Mouse (Mus musculus): ENCODE results near the gene Maml1. TPM values are rescaled to one million over a fixed set of nuclear protein-coding genes. Genes with fewer than 3 reads are reported as not detected.

Gene Maml1
- 4.1 and 4.7 TPM in 2 replicates for polyA plus RNA-seq (2015; fragmentation: Nextera tagmentation; extraction: Ambion mirVana)

DNA sequence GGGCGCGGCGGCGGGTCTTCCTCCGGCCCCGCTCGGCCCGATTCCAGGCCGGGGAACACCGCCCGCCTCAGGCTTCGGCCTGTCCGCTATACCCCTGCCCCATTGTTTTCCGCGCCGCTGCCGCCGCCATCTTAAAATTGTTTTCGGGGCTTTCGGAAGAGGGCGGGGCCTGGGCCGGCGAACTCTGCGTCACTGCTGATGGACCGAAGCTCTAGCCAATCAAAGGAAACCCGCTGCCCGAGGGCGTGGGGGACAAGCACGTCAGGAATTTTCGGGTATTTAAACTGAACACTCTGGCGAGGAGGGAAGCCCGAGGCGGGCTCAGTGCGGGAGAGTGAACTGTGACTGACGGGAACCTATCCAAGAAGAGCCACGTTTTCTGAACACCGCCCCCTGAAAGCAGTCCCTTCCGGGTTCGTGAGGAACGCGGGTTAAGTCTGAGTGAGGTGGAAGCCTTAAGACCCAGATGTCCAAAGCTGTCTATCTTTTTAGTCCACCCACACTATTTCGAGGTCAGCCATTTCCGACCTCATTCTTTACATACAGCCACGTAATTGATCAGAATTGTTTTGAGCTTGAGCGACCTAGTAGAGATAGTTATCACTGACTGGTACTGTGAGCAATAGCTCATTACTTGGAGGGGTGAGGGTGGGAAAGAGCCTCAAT is at the start of gene Maml1:
Gene Maml1 (minus strand): TSS at position 122 of the 666 bp plus-strand sequence.
- Histone ChIP-seq H3K36me3 (ENCODE audit: control insufficient read depth, insufficient read depth, low read length) (peaks cover 11% of the 10 kb centered on the region; the same call in 1 of the 2 replicates), H3K4me2 (ENCODE audit: low read depth, low read length) (peak within 1 kb of the TSS; percentile 73), H3K4me1 (ENCODE audit: control insufficient read depth, insufficient read depth, low read length) (peaks cover 11% of the 10 kb centered on the region), H3K9me3 (replicated peaks; ENCODE audit: control insufficient read depth, low read length) (no peaks in the 10 kb centered on the region), H3K4me3 (replicated peaks; ENCODE audit: low read length) (peak within 1 kb of the TSS; percentile 97), H3K27me3 (ENCODE audit: control insufficient read depth, insufficient read depth, low read length) (no peaks in the 10 kb centered on the region), H3K27ac (ENCODE audit: low read length) (peak within 1 kb of the TSS; percentile 97), H3K9ac (ENCODE audit: low read length) (peak within 1 kb of the TSS; percentile 99)
- peak; percentile 99 for ATAC-seq (ENCODE audit: insufficient read depth, low FRiP score)
- under 1% methylated on average over 45 of the region's 45 CpGs for WGBS

DNA sequence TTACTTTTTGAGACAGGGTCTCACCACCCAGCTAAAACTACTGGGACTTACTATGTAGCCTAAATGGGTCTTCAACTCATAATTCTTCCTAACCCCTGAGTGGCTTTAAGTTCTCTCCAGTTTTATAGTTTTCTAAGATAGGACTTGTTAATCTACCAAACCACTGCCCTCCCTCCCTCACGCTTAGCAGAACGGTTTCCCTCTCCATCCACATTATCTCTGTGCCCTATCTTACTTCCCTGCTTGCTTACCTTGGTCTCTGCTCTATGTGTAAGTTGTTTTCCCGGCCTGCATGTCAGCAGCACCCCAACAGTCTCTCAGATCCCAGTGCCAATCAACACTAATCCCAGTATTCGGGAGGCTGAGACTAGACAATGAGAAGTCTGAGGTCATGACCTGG is 44.8 kb upstream of the Maml1 start:
- H3K9me3 ChIP-seq (replicated peaks; ENCODE audit: control insufficient read depth, low read length), result no peaks in the 10 kb centered on the region
- no peak overlapping the region for H3K9ac ChIP-seq (ENCODE audit: low read length)
- H3K36me3 ChIP-seq (ENCODE audit: control insufficient read depth, insufficient read depth, low read length), result no peaks in the 10 kb centered on the region
- ATAC-seq (ENCODE audit: insufficient read depth, low FRiP score), result no peak
- 60% methylated on average over 4 of the region's 4 CpGs for WGBS
- no peak overlapping the region for H3K4me2 ChIP-seq (ENCODE audit: low read depth, low read length)
- no peak overlapping the region for H3K27ac ChIP-seq (ENCODE audit: low read length)
- no peaks in the 10 kb centered on the region for H3K27me3 ChIP-seq (ENCODE audit: control insufficient read depth, insufficient read depth, low read length)
- H3K4me1 ChIP-seq (ENCODE audit: control insufficient read depth, insufficient read depth, low read length), result no peaks in the 10 kb centered on the region
- no peak overlapping the region for H3K4me3 ChIP-seq (replicated peaks; ENCODE audit: low read length)

- H3K4me2 ChIP-seq (ENCODE audit: low read depth, low read length), result no peak overlapping the region
- H3K9ac ChIP-seq (ENCODE audit: low read length), result no peak overlapping the region
- H3K4me3 ChIP-seq (replicated peaks; ENCODE audit: low read length), result no peak overlapping the region
- 38% methylated on average over 1 of the region's 1 CpGs for WGBS
- no peaks in the 10 kb centered on the region for H3K4me1 ChIP-seq (ENCODE audit: control insufficient read depth, insufficient read depth, low read length)
- no peaks in the 10 kb centered on the region for H3K36me3 ChIP-seq (ENCODE audit: control insufficient read depth, insufficient read depth, low read length)
- no peaks in the 10 kb centered on the region for H3K9me3 ChIP-seq (replicated peaks; ENCODE audit: control insufficient read depth, low read length)
- H3K27ac ChIP-seq (ENCODE audit: low read length), result no peak overlapping the region
- ATAC-seq (ENCODE audit: insufficient read depth, low FRiP score), result no peak
- no peaks in the 10 kb centered on the region for H3K27me3 ChIP-seq (ENCODE audit: control insufficient read depth, insufficient read depth, low read length)
These were observed 44.0 kb upstream of the Maml1 start for GRCm38 (mm10) chr11:50336126-50336525.

DNA sequence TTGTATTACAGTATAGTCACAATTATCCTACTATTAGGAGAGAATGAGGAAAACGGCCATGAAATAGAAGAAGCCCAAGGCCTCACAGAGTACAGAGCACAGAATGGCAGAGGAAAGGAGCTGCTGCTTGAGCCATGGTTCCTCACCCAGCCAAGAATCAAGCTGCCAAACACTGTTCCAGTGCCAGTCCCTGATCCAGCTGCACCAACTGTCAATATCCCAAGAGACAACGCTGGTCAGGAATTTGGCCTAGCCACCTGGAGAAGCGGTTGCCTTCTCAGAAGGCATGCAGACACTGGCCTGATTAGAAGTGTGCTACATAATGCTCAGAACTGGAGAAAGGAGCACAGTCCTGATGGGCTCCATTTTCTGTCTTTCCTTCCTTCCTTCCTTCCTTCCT is 41.1 kb upstream of the Maml1 start:
- WGBS, result 83% methylated on average over 3 of the region's 3 CpGs
- no peaks in the 10 kb centered on the region for H3K36me3 ChIP-seq (ENCODE audit: control insufficient read depth, insufficient read depth, low read length)

DNA sequence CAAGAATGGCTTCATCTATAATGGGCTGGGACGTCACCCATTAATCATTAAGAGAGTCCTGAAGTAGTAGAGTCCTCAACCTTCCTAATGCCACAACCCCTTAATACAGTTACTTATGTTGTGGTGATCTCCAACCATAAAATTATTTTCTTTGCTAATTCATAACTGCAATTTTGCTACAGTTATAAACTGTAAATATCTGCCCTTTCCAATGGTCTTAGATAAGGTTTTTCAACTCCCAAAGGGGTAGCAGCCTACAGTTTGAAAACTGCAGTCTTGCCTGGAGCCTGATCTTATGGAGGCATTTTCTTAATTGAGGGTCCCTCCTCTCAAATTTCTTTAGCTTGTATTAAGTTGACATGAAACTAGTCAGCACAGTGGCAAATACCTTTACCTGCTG is 37.3 kb upstream of the Maml1 start:
- Histone ChIP-seq H3K4me3 (replicated peaks; ENCODE audit: low read length) (no peak overlapping the region), H3K4me2 (ENCODE audit: low read depth, low read length) (no peak overlapping the region), H3K36me3 (ENCODE audit: control insufficient read depth, insufficient read depth, low read length) (no peaks in the 10 kb centered on the region), H3K9ac (ENCODE audit: low read length) (no peak overlapping the region), H3K4me1 (ENCODE audit: control insufficient read depth, insufficient read depth, low read length) (0 out of 2 replicates have a peak, but pooled peaks cover under 1% of the 10 kb centered on the region), H3K27me3 (ENCODE audit: control insufficient read depth, insufficient read depth, low read length) (no peaks in the 10 kb centered on the region), H3K9me3 (replicated peaks; ENCODE audit: control insufficient read depth, low read length) (no peaks in the 10 kb centered on the region), H3K27ac (ENCODE audit: low read length) (no peak overlapping the region)
- no peak for ATAC-seq (ENCODE audit: insufficient read depth, low FRiP score)
- 94% methylated on average over 1 of the region's 1 CpGs for WGBS

More for the DNA sequence above, 41.1 kb upstream of the Maml1 start:
- Histone ChIP-seq H3K4me2 (ENCODE audit: low read depth, low read length) (no peak overlapping the region), H3K9me3 (replicated peaks; ENCODE audit: control insufficient read depth, low read length) (no peaks in the 10 kb centered on the region), H3K4me1 (ENCODE audit: control insufficient read depth, insufficient read depth, low read length) (no peaks in the 10 kb centered on the region), H3K9ac (ENCODE audit: low read length) (no peak overlapping the region), H3K27ac (ENCODE audit: low read length) (no peak overlapping the region), H3K4me3 (replicated peaks; ENCODE audit: low read length) (no peak overlapping the region), H3K27me3 (ENCODE audit: control insufficient read depth, insufficient read depth, low read length) (no peaks in the 10 kb centered on the region)
- no peak for ATAC-seq (ENCODE audit: insufficient read depth, low FRiP score)

DNA sequence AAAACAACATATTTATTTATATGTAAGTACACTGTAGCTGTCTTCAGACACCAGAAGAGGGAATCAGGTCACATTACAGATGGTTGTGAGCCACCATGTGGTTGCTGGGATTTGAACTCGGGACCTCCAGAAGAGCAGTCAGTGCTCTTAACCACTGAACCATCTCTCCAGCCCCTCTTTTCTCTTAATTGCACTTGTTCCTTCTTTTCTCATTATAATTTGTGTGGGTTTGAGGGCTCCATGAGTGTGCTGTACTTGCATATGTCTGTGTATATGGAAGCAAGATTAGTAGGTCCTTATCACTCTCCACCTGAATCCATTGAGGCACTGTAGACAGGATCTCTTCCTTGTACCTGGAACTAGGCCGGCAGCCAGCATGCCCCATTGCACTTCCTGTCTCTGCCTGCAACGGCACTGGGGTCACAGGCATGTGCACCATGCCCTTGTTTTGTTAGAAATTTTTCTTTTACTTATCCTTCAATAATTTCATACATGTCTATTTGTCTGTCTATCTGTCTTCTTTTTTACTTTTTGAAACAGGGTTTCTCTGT is 36.0 kb upstream of the Maml1 start:
- Histone ChIP-seq H3K4me3 (replicated peaks; ENCODE audit: low read length) (no peak overlapping the region), H3K9ac (ENCODE audit: low read length) (no peak overlapping the region), H3K9me3 (replicated peaks; ENCODE audit: control insufficient read depth, low read length) (no peaks in the 10 kb centered on the region), H3K27ac (ENCODE audit: low read length) (no peak overlapping the region), H3K36me3 (ENCODE audit: control insufficient read depth, insufficient read depth, low read length) (no peaks in the 10 kb centered on the region), H3K4me2 (ENCODE audit: low read depth, low read length) (no peak overlapping the region), H3K27me3 (ENCODE audit: control insufficient read depth, insufficient read depth, low read length) (no peaks in the 10 kb centered on the region), H3K4me1 (ENCODE audit: control insufficient read depth, insufficient read depth, low read length) (peaks cover 10% of the 10 kb centered on the region)
- no peak for ATAC-seq (ENCODE audit: insufficient read depth, low FRiP score)
- WGBS, result 89% methylated on average over 3 of the region's 3 CpGs

GRCm38 (mm10) chr11:50326302-50326966 is 34.3 kb upstream of the Maml1 start:
- Histone ChIP-seq H3K4me2 (ENCODE audit: low read depth, low read length) (peak overlapping the region; percentile 56), H3K9ac (ENCODE audit: low read length) (peak overlapping the region; percentile 86), H3K9me3 (replicated peaks; ENCODE audit: control insufficient read depth, low read length) (no peaks in the 10 kb centered on the region), H3K27ac (ENCODE audit: low read length) (peak overlapping the region; percentile 90), H3K4me1 (ENCODE audit: control insufficient read depth, insufficient read depth, low read length) (peaks cover 19% of the 10 kb centered on the region), H3K27me3 (ENCODE audit: control insufficient read depth, insufficient read depth, low read length) (no peaks in the 10 kb centered on the region), H3K4me3 (replicated peaks; ENCODE audit: low read length) (peak overlapping the region; percentile 85), H3K36me3 (ENCODE audit: control insufficient read depth, insufficient read depth, low read length) (no peaks in the 10 kb centered on the region)
- ATAC-seq (ENCODE audit: insufficient read depth, low FRiP score), result no peak
- 5% methylated on average over 7 of the region's 7 CpGs for WGBS

DNA sequence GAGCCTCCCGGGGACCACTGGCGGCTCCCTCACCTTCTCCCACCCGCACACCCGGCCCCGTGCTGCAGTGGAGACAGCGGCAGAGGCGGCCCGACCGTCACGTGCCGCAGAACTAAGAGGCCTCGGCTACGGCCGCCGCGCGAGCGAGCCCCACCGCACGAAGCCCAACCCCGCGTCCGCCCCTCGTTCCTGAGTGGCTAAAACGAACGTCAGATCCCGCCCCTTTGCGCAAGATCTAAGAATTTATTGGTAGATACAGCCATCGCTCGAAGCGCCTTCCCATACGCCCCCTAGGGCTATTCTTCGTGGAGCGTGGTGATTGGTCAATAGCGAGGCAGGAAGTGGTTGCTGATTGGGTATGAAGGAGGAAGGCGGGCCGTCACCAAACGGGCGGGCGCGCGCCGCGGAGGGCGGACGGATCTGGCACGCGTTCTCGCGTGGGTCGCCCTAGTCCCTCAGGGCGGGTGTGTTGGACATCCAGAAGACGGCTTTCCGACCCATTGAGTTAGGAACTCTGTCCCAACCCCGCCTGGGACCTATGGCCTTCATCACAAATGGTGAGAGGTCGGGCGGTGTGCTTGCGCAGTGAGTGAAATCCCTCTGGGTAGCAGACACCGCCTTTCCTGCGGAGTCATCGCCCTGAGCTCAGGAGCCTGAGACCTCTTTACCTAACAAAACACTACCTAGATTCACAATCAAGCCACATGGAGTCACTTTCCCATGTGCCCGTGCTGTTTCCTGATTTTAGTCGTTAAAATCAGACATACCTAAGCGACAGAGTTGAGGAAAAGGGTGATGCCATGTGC is 33.6 kb upstream of the Maml1 start, which contains the start of gene Canx:
Gene Canx (minus strand): TSS at position 178 of the 806 bp plus-strand sequence.
- WGBS, result under 1% methylated on average over 64 of the region's 64 CpGs
- no peaks in the 10 kb centered on the region for H3K9me3 ChIP-seq (replicated peaks; ENCODE audit: control insufficient read depth, low read length)
- peak within 1 kb of the TSS; percentile 96 for H3K9ac ChIP-seq (ENCODE audit: low read length)
- H3K27ac ChIP-seq (ENCODE audit: low read length), result peak within 1 kb of the TSS; percentile 90
- H3K36me3 ChIP-seq (ENCODE audit: control insufficient read depth, insufficient read depth, low read length), result no peaks in the 10 kb centered on the region
- H3K4me2 ChIP-seq (ENCODE audit: low read depth, low read length), result peak within 1 kb of the TSS; percentile 88
- peaks cover 21% of the 10 kb centered on the region for H3K4me1 ChIP-seq (ENCODE audit: control insufficient read depth, insufficient read depth, low read length)
- no peaks in the 10 kb centered on the region for H3K27me3 ChIP-seq (ENCODE audit: control insufficient read depth, insufficient read depth, low read length)
- peak within 1 kb of the TSS; percentile 85 for H3K4me3 ChIP-seq (replicated peaks; ENCODE audit: low read length)
- peak; percentile 99 for ATAC-seq (ENCODE audit: insufficient read depth, low FRiP score)
